Mouse (Mus musculus) heart, postnatal 4 days (tissue): ENCODE results near the gene Hspbap1. TPM values are rescaled to one million over a fixed set of nuclear protein-coding genes. Genes with fewer than 3 reads are reported as not detected.

ENCODE experiments used
- DNase-seq: peaks from one replicate; pipeline ENCODE4 v3.0.0; 2021
- total RNA-seq, 2 experiments: library from RNA; stranded (reverse); gene quantifications; 2 replicates each; pipeline ENCODE4 v1.2.3; 2021

Hspbap1 gene
- 1 to 10 TPM; 2.4 to 3.3 TPM for total RNA-seq

- DNase-seq = peak; percentile 91
Observed at GRCm38 (mm10) chr16:35769878-35770657, at the start of gene Hspbap1. TSS of gene Hspbap1 (plus strand) at chr16:35770375.

- DNase-seq = no peak
Observed at GRCm38 (mm10) chr16:35724561-35724960, 45.6 kb upstream of the Hspbap1 start.

GRCm38 (mm10) chr16:35726601-35727000, 43.6 kb upstream of the Hspbap1 start:
- no peak for DNase-seq

GRCm38 (mm10) chr16:35729151-35729738, 40.9 kb upstream of the Hspbap1 start:
- peak; percentile 27 for DNase-seq

- peak; percentile 45 for DNase-seq
Observed at GRCm38 (mm10) chr16:35732096-35732495, 38.1 kb upstream of the Hspbap1 start.

- peak; percentile 85 for DNase-seq
Observed at GRCm38 (mm10) chr16:35734038-35734437, 36.1 kb upstream of the Hspbap1 start.

GRCm38 (mm10) chr16:35738096-35738767, 31.9 kb upstream of the Hspbap1 start:
- peak; percentile 14 for DNase-seq

- DNase-seq = no peak
Observed at GRCm38 (mm10) chr16:35739548-35739947, 30.6 kb upstream of the Hspbap1 start.

- no peak for DNase-seq
Observed at GRCm38 (mm10) chr16:35740357-35740756, 29.8 kb upstream of the Hspbap1 start.

GRCm38 (mm10) chr16:35740943-35741342, 29.2 kb upstream of the Hspbap1 start:
- DNase-seq = no peak

GRCm38 (mm10) chr16:35741621-35742020, 28.6 kb upstream of the Hspbap1 start:
- DNase-seq = no peak

GRCm38 (mm10) chr16:35742251-35742937, 27.8 kb upstream of the Hspbap1 start:
- DNase-seq = no peak

GRCm38 (mm10) chr16:35747417-35748236, 22.5 kb upstream of the Hspbap1 start:
- no peak for DNase-seq

GRCm38 (mm10) chr16:35748237-35748603, 22.0 kb upstream of the Hspbap1 start:
- no peak for DNase-seq

- no peak for DNase-seq
Observed at GRCm38 (mm10) chr16:35749385-35749784, 20.8 kb upstream of the Hspbap1 start.

GRCm38 (mm10) chr16:35751841-35752240, 18.3 kb upstream of the Hspbap1 start:
- no peak for DNase-seq

GRCm38 (mm10) chr16:35753926-35754325, 16.2 kb upstream of the Hspbap1 start:
- DNase-seq = no peak

GRCm38 (mm10) chr16:35755502-35756334, 14.5 kb upstream of the Hspbap1 start:
- DNase-seq = no peak

- no peak for DNase-seq
Observed at GRCm38 (mm10) chr16:35756697-35757096, 13.5 kb upstream of the Hspbap1 start.

- no peak for DNase-seq
Observed at GRCm38 (mm10) chr16:35759401-35759800, 10.8 kb upstream of the Hspbap1 start.
